Mouse (Mus musculus): ENCODE results near the gene Glrx5. TPM values are rescaled to one million over a fixed set of nuclear protein-coding genes. Genes with fewer than 3 reads are reported as not detected.

Gene Glrx5
- total and polyA plus RNA-seq, 2 experiments from 2014 or later, result 43.1 to 199 TPM

GRCm38 (mm10) chr12:105065119-105065518, 32.6 kb downstream of the Glrx5 start:
- Histone ChIP-seq H3K9me3 (ENCODE audit: low read length) (no peaks in the 10 kb centered on the region), H3K36me3 (ENCODE audit: insufficient read depth, low read length) (no peaks in the 10 kb centered on the region), H3K27me3 (ENCODE audit: insufficient read depth, low read length) (no peaks in the 10 kb centered on the region), H3K4me2 (ENCODE audit: low read depth, low read length) (no peak overlapping the region), H3K9ac (replicated peaks; ENCODE audit: low read length) (no peak overlapping the region), H3K4me3 (ENCODE audit: low read length) (no peak overlapping the region), H3K4me1 (ENCODE audit: insufficient read depth, low read length) (no peaks in the 10 kb centered on the region), H3K27ac (no peak overlapping the region)
- WGBS, result 89% methylated on average over 7 of the region's 7 CpGs
- DNase-seq (ENCODE audit: low spot score), result no peak
- TF ChIP-seq CTCF (IDR thresholded peaks at IDR 0.05; ENCODE audit: low read depth), result no peak
- ATAC-seq, result no peak

GRCm38 (mm10) chr12:105066523-105066922, 34.0 kb downstream of the Glrx5 start:
- DNase-seq (ENCODE audit: low spot score), result peak; percentile 30
- WGBS, result 38% methylated on average over 10 of the region's 10 CpGs
- Histone ChIP-seq H3K4me2 (ENCODE audit: low read depth, low read length) (no peak overlapping the region), H3K9ac (replicated peaks; ENCODE audit: low read length) (no peak overlapping the region), H3K4me1 (ENCODE audit: insufficient read depth, low read length) (no peaks in the 10 kb centered on the region), H3K9me3 (ENCODE audit: low read length) (no peaks in the 10 kb centered on the region), H3K4me3 (ENCODE audit: low read length) (no peak overlapping the region), H3K27ac (no peak overlapping the region), H3K27me3 (ENCODE audit: insufficient read depth, low read length) (no peaks in the 10 kb centered on the region), H3K36me3 (ENCODE audit: insufficient read depth, low read length) (no peaks in the 10 kb centered on the region)
- no peak for ATAC-seq
- 0 out of 2 replicates have a peak, but pooled peaks have one; percentile 8 for TF ChIP-seq CTCF (IDR thresholded peaks at IDR 0.05; ENCODE audit: low read depth)

- no peak for ATAC-seq
- Histone ChIP-seq H3K27ac (no peak overlapping the region), H3K4me1 (ENCODE audit: insufficient read depth, low read length) (no peaks in the 10 kb centered on the region), H3K4me3 (ENCODE audit: low read length) (no peak overlapping the region), H3K9me3 (ENCODE audit: low read length) (no peaks in the 10 kb centered on the region), H3K9ac (replicated peaks; ENCODE audit: low read length) (no peak overlapping the region), H3K27me3 (ENCODE audit: insufficient read depth, low read length) (no peaks in the 10 kb centered on the region), H3K36me3 (ENCODE audit: insufficient read depth, low read length) (no peaks in the 10 kb centered on the region), H3K4me2 (ENCODE audit: low read depth, low read length) (no peak overlapping the region)
- no peak for TF ChIP-seq CTCF (IDR thresholded peaks at IDR 0.05; ENCODE audit: low read depth)
- 86% methylated on average over 5 of the region's 5 CpGs for WGBS
- DNase-seq (ENCODE audit: low spot score), result no peak
These were observed 36.4 kb downstream of the Glrx5 start for GRCm38 (mm10) chr12:105068911-105069310.

GRCm38 (mm10) chr12:105073708-105074107, 41.2 kb downstream of the Glrx5 start:
- WGBS, result 39% methylated on average over 9 of the region's 9 CpGs
- ATAC-seq (peak; percentile 57; the same call in 1 of the 2 replicates), DNase-seq (ENCODE audit: low spot score) (peak; percentile 79)
- no peak overlapping the region for H3K9ac ChIP-seq (replicated peaks; ENCODE audit: low read length)
- no peaks in the 10 kb centered on the region for H3K9me3 ChIP-seq (ENCODE audit: low read length)
- H3K4me3 ChIP-seq (ENCODE audit: low read length), result no peak overlapping the region
- TF ChIP-seq CTCF (IDR thresholded peaks at IDR 0.05; ENCODE audit: low read depth), result peak; percentile 91
- H3K36me3 ChIP-seq (ENCODE audit: insufficient read depth, low read length), result no peaks in the 10 kb centered on the region
- H3K27me3 ChIP-seq (ENCODE audit: insufficient read depth, low read length), result no peaks in the 10 kb centered on the region
- H3K4me1 ChIP-seq (ENCODE audit: insufficient read depth, low read length), result no peaks in the 10 kb centered on the region
- H3K27ac ChIP-seq, result no peak overlapping the region
- H3K4me2 ChIP-seq (ENCODE audit: low read depth, low read length), result no peak overlapping the region

- H3K27ac ChIP-seq, result no peak overlapping the region
- no peaks in the 10 kb centered on the region for H3K9me3 ChIP-seq (ENCODE audit: low read length)
- no peaks in the 10 kb centered on the region for H3K27me3 ChIP-seq (ENCODE audit: insufficient read depth, low read length)
- H3K4me2 ChIP-seq (ENCODE audit: low read depth, low read length), result no peak overlapping the region
- DNase-seq (ENCODE audit: low spot score), result no peak
- 0 out of 2 replicates have a peak, but pooled peaks have one; percentile 40 for ATAC-seq
- WGBS, result 50% methylated on average over 7 of the region's 7 CpGs
- no peaks in the 10 kb centered on the region for H3K4me1 ChIP-seq (ENCODE audit: insufficient read depth, low read length)
- H3K36me3 ChIP-seq (ENCODE audit: insufficient read depth, low read length), result no peaks in the 10 kb centered on the region
- H3K9ac ChIP-seq (replicated peaks; ENCODE audit: low read length), result no peak overlapping the region
- no peak overlapping the region for H3K4me3 ChIP-seq (ENCODE audit: low read length)
- TF ChIP-seq CTCF (IDR thresholded peaks at IDR 0.05; ENCODE audit: low read depth), result no peak
These were observed 43.0 kb downstream of the Glrx5 start for GRCm38 (mm10) chr12:105075496-105075895.

GRCm38 (mm10) chr12:105076511-105076910, 44.0 kb downstream of the Glrx5 start:
- H3K4me3 ChIP-seq (ENCODE audit: low read length), result no peak overlapping the region
- H3K4me1 ChIP-seq (ENCODE audit: insufficient read depth, low read length), result no peaks in the 10 kb centered on the region
- no peak overlapping the region for H3K27ac ChIP-seq
- WGBS, result 73% methylated on average over 3 of the region's 3 CpGs
- ATAC-seq (no peak), DNase-seq (ENCODE audit: low spot score) (no peak)
- no peak overlapping the region for H3K9ac ChIP-seq (replicated peaks; ENCODE audit: low read length)
- H3K4me2 ChIP-seq (ENCODE audit: low read depth, low read length), result no peak overlapping the region
- no peak for TF ChIP-seq CTCF (IDR thresholded peaks at IDR 0.05; ENCODE audit: low read depth)
- no peaks in the 10 kb centered on the region for H3K9me3 ChIP-seq (ENCODE audit: low read length)
- H3K27me3 ChIP-seq (ENCODE audit: insufficient read depth, low read length), result no peaks in the 10 kb centered on the region
- H3K36me3 ChIP-seq (ENCODE audit: insufficient read depth, low read length), result no peaks in the 10 kb centered on the region

GRCm38 (mm10) chr12:105077232-105077631, 44.7 kb downstream of the Glrx5 start:
- H3K4me1 ChIP-seq (ENCODE audit: insufficient read depth, low read length), result no peaks in the 10 kb centered on the region
- H3K4me3 ChIP-seq (ENCODE audit: low read length), result no peak overlapping the region
- no peak for TF ChIP-seq CTCF (IDR thresholded peaks at IDR 0.05; ENCODE audit: low read depth)
- H3K27me3 ChIP-seq (ENCODE audit: insufficient read depth, low read length), result no peaks in the 10 kb centered on the region
- DNase-seq (ENCODE audit: low spot score), result no peak
- 93% methylated on average over 2 of the region's 2 CpGs for WGBS
- H3K9ac ChIP-seq (replicated peaks; ENCODE audit: low read length), result no peak overlapping the region
- no peak overlapping the region for H3K27ac ChIP-seq
- no peak for ATAC-seq
- H3K9me3 ChIP-seq (ENCODE audit: low read length), result no peaks in the 10 kb centered on the region
- H3K4me2 ChIP-seq (ENCODE audit: low read depth, low read length), result no peak overlapping the region
- no peaks in the 10 kb centered on the region for H3K36me3 ChIP-seq (ENCODE audit: insufficient read depth, low read length)

Data from hindbrain, postnatal 0 days (tissue).